Mouse (Mus musculus): ENCODE data around the gene Stam2.

- TF ChIP-seq EP300 (IDR thresholded peaks at IDR 0.05; ENCODE audit: low read depth), result no peak
- no peak for TF ChIP-seq CTCF (IDR thresholded peaks at IDR 0.05; ENCODE audit: low read depth)
Observed at GRCm38 (mm10) chr2:52677589-52677988, 64.5 kb downstream of the Stam2 start.

Measured in liver, postnatal 0 days (tissue).